Mouse (Mus musculus) liver, postnatal 0 days (tissue): ENCODE results near the gene Csrnp1.

Source experiments
- CTCF ChIP-seq: sonication (generic); IDR thresholded peaks from 2 replicates; pipeline ENCODE4 v1.5.1; 2016; ENCODE audit warnings: antibody characterized with exemption, low read depth
- EP300 ChIP-seq: IDR thresholded peaks from 2 replicates; pipeline ENCODE4 v1.6.1; 2016; ENCODE audit warnings: antibody characterized with exemption, low read depth, mild to moderate bottlenecking

- TF ChIP-seq CTCF (no peak), EP300 (no peak)
Observed at GRCm38 (mm10) chr9:119939646-119940045, 44.8 kb downstream of the Csrnp1 start.
